Mouse (Mus musculus) lung, postnatal 0 days (tissue): ENCODE measurements around the gene Gstt2. TPM values are rescaled to one million over a fixed set of nuclear protein-coding genes. Genes with fewer than 3 reads are reported as not detected.

Experiments used
- ATAC-seq: fragments of 200-750 bp; cut with Nextera tagmentation; 2 replicates; pipeline ENCODE4 v1.8.0; 2017; ENCODE audit warnings: moderate library complexity
- DNase-seq: peaks from one replicate; pipeline ENCODE4 v3.0.0-alpha.2; 2016; ENCODE audit warnings: low spot score
- H3K27ac ChIP-seq: fragments of 300-500 bp; sonication (generic); 2 replicates; pipeline ENCODE4 v1.5.1; 2014; ENCODE audit warnings: antibody characterized with exemption, mild to moderate bottlenecking, low read length, mixed read lengths
- H3K27me3 ChIP-seq: fragments of 300-500 bp; sonication (generic); replicated peaks from 2 replicates; pipeline ENCODE4 v1.6.1; 2014; ENCODE audit warnings: low read length, mixed read lengths; ENCODE audit not compliant: insufficient read depth
- H3K36me3 ChIP-seq: fragments of 300-500 bp; sonication (generic); 2 replicates; pipeline ENCODE4 v1.6.1; 2014; ENCODE audit warnings: low read length, mixed read lengths; ENCODE audit not compliant: insufficient read depth
- H3K4me1 ChIP-seq: fragments of 300-500 bp; sonication (generic); 2 replicates; pipeline ENCODE4 v1.6.1; 2014; ENCODE audit warnings: antibody characterized with exemption, low read depth, low read length, mixed read lengths; ENCODE audit not compliant: insufficient read depth
- H3K4me2 ChIP-seq: fragments of 300-500 bp; sonication (generic); replicated peaks from 2 replicates; pipeline ENCODE4 v1.6.1; 2014; ENCODE audit warnings: low read depth, mild to moderate bottlenecking, low read length, moderate library complexity, mixed read lengths
- H3K4me3 ChIP-seq: fragments of 300-500 bp; sonication (generic); 2 replicates; pipeline ENCODE4 v1.5.1; 2014; ENCODE audit warnings: low read depth, low read length
- H3K9ac ChIP-seq: fragments of 300-500 bp; sonication (generic); replicated peaks from 2 replicates; pipeline ENCODE4 v1.6.1; 2014; ENCODE audit warnings: low read depth, mild to moderate bottlenecking
- H3K9me3 ChIP-seq: fragments of 300-500 bp; sonication (generic); 2 replicates; pipeline ENCODE4 v1.6.1; 2016; ENCODE audit warnings: low read length, mixed read lengths
- CTCF ChIP-seq: IDR thresholded peaks from 2 replicates; pipeline ENCODE4 v1.5.1; 2016; ENCODE audit warnings: antibody characterized with exemption, mild to moderate bottlenecking
- EP300 ChIP-seq: IDR thresholded peaks from 2 replicates; pipeline ENCODE4 v1.6.1; 2016; ENCODE audit warnings: antibody characterized with exemption, mild to moderate bottlenecking, control low read depth
- WGBS: fragments of 180-500 bp; shearing (Covaris S2); extraction: QIAGEN DNeasy Blood & Tissue Kit; methylation state at CpG from one replicate; pipeline ENCODE4 v1.1.7; 2014; 5-methylcytosine and 5-hydroxymethylcytosine counted together
- polyA plus RNA-seq: library from polyadenylated mRNA; unstranded; fragments of >200 nt; fragmentation: Nextera tagmentation; extraction: Ambion mirVana; gene quantifications from 2 replicates; pipeline ENCODE4 v1.2.1, GENCODE M21; 2015

The Gstt2 gene
- polyA plus RNA-seq, 1 experiment from 2014 or later, result 44.7 TPM

- Histone ChIP-seq H3K27ac (no peak overlapping the region), H3K36me3 (no peaks in the 10 kb centered on the region), H3K4me2 (no peak overlapping the region), H3K4me1 (0 out of 2 replicates have a peak, but pooled peaks cover 5% of the 10 kb centered on the region), H3K9ac (no peak overlapping the region), H3K4me3 (no peak overlapping the region), H3K27me3 (no peaks in the 10 kb centered on the region), H3K9me3 (no peaks in the 10 kb centered on the region)
- WGBS, result 61% methylated on average over 13 of the region's 13 CpGs
- ATAC-seq (no peak), DNase-seq (peak; percentile 90)
- TF ChIP-seq EP300 (no peak), CTCF (peak; percentile 92)
Observed at GRCm38 (mm10) chr10:75832272-75832895, 4.8 kb downstream of the Gstt2 start.

- no peaks in the 10 kb centered on the region for H3K4me1 ChIP-seq
- no peak overlapping the region for H3K27ac ChIP-seq
- H3K9me3 ChIP-seq, result no peaks in the 10 kb centered on the region
- 77% methylated on average over 2 of the region's 2 CpGs for WGBS
- H3K4me3 ChIP-seq, result no peak overlapping the region
- no peak overlapping the region for H3K4me2 ChIP-seq
- no peaks in the 10 kb centered on the region for H3K27me3 ChIP-seq
- TF ChIP-seq EP300, result no peak
- TF ChIP-seq CTCF, result no peak
- DNase-seq (no peak), ATAC-seq (no peak)
- no peaks in the 10 kb centered on the region for H3K36me3 ChIP-seq
- H3K9ac ChIP-seq, result no peak overlapping the region
Observed at GRCm38 (mm10) chr10:75830275-75830670, 7.0 kb downstream of the Gstt2 start.

- Histone ChIP-seq H3K4me1 (no peaks in the 10 kb centered on the region), H3K36me3 (no peaks in the 10 kb centered on the region), H3K27ac (no peak overlapping the region), H3K9me3 (no peaks in the 10 kb centered on the region), H3K9ac (no peak overlapping the region), H3K4me3 (no peak overlapping the region), H3K27me3 (no peaks in the 10 kb centered on the region), H3K4me2 (no peak overlapping the region)
- no peak for TF ChIP-seq CTCF
- no peak for TF ChIP-seq EP300
- DNase-seq, result no peak
- no peak for ATAC-seq
- 66% methylated on average over 2 of the region's 2 CpGs for WGBS
Observed at GRCm38 (mm10) chr10:75829529-75830274, 7.5 kb downstream of the Gstt2 start.

GRCm38 (mm10) chr10:75828500-75828931, 8.7 kb downstream of the Gstt2 start:
- ATAC-seq (no peak), DNase-seq (peak; percentile 21)
- Histone ChIP-seq H3K9ac (no peak overlapping the region), H3K9me3 (no peaks in the 10 kb centered on the region), H3K36me3 (no peaks in the 10 kb centered on the region), H3K4me2 (no peak overlapping the region), H3K4me1 (no peaks in the 10 kb centered on the region), H3K27ac (no peak overlapping the region), H3K4me3 (no peak overlapping the region), H3K27me3 (no peaks in the 10 kb centered on the region)
- no peak for TF ChIP-seq CTCF
- no peak for TF ChIP-seq EP300

- DNase-seq (peak; percentile 61), ATAC-seq (peak; percentile 37; the same call in 1 of the 2 replicates)
- Histone ChIP-seq H3K4me3 (no peak overlapping the region), H3K4me1 (no peaks in the 10 kb centered on the region), H3K9ac (no peak overlapping the region), H3K9me3 (no peaks in the 10 kb centered on the region), H3K36me3 (no peaks in the 10 kb centered on the region), H3K27ac (no peak overlapping the region), H3K4me2 (no peak overlapping the region), H3K27me3 (no peaks in the 10 kb centered on the region)
- TF ChIP-seq CTCF (no peak), EP300 (no peak)
- WGBS, result 81% methylated on average over 4 of the region's 4 CpGs
Observed at GRCm38 (mm10) chr10:75827668-75828360, 9.4 kb downstream of the Gstt2 start.

- Histone ChIP-seq H3K36me3 (no peaks in the 10 kb centered on the region), H3K4me1 (no peaks in the 10 kb centered on the region), H3K9me3 (no peaks in the 10 kb centered on the region), H3K4me3 (no peak overlapping the region), H3K27ac (no peak overlapping the region), H3K27me3 (no peaks in the 10 kb centered on the region), H3K4me2 (no peak overlapping the region), H3K9ac (no peak overlapping the region)
- ATAC-seq (no peak), DNase-seq (no peak)
- TF ChIP-seq CTCF (no peak), EP300 (no peak)
- 81% methylated on average over 4 of the region's 4 CpGs for WGBS
Observed at GRCm38 (mm10) chr10:75824530-75824929, 12.7 kb downstream of the Gstt2 start.
